Mouse (Mus musculus) limb, embryonic 15.5 days (tissue): ENCODE measurements around the gene Helt. TPM values are rescaled to one million over a fixed set of nuclear protein-coding genes. Genes with fewer than 3 reads are reported as not detected.

Experiments used
- ATAC-seq: fragments of 200-750 bp; cut with Nextera tagmentation; 2 replicates; pipeline ENCODE4 v1.8.0; 2017; ENCODE audit warnings: low read depth, moderate TSS enrichment; ENCODE audit not compliant: insufficient number of reproducible peaks, low FRiP score, low TSS enrichment
- H3K27ac ChIP-seq: fragments of 300-500 bp; sonication (generic); 2 replicates; pipeline ENCODE4 v1.5.1; 2015; ENCODE audit warnings: moderate library complexity, mild to moderate bottlenecking, inconsistent platforms
- H3K27me3 ChIP-seq: fragments of 300-500 bp; sonication (generic); 2 replicates; pipeline ENCODE4 v1.6.1; 2015; ENCODE audit warnings: inconsistent platforms
- H3K36me3 ChIP-seq: fragments of 300-500 bp; sonication (generic); 2 replicates; pipeline ENCODE4 v1.6.1; 2015; ENCODE audit warnings: inconsistent platforms
- H3K4me1 ChIP-seq: fragments of 300-500 bp; sonication (generic); 2 replicates; pipeline ENCODE4 v1.6.1; 2015; ENCODE audit warnings: inconsistent platforms
- H3K4me2 ChIP-seq: fragments of 300-500 bp; sonication (generic); 2 replicates; pipeline ENCODE4 v1.6.1; 2015; ENCODE audit warnings: mild to moderate bottlenecking, inconsistent platforms
- H3K4me3 ChIP-seq: fragments of 300-500 bp; sonication (generic); 2 replicates; pipeline ENCODE4 v1.5.1; 2015; ENCODE audit warnings: mild to moderate bottlenecking, inconsistent platforms
- H3K9ac ChIP-seq: fragments of 300-500 bp; sonication (generic); 2 replicates; pipeline ENCODE4 v1.6.1; 2015; ENCODE audit warnings: inconsistent platforms
- H3K9me3 ChIP-seq: fragments of 300-500 bp; sonication (generic); 2 replicates; pipeline ENCODE4 v1.6.1; 2016; ENCODE audit warnings: inconsistent platforms
- WGBS: fragments of 180-500 bp; shearing (Covaris S2); methylation state at CpG from one replicate; pipeline ENCODE4 v1.1.7; 2015; 5-methylcytosine and 5-hydroxymethylcytosine counted together
- polyA plus RNA-seq: library from polyadenylated mRNA; unstranded; fragments of >200 nt; fragmentation: Nextera tagmentation; extraction: Ambion mirVana; gene quantifications from 2 replicates; pipeline ENCODE4 v1.2.1, GENCODE M21; 2015

The Helt gene
- not detected in 2 replicates for polyA plus RNA-seq

GRCm38 (mm10) chr8:46294181-46294892 is at the start of gene Helt:
Gene Helt (minus strand): TSS chr8:46294671.
- Histone ChIP-seq H3K27ac (no peak within 1 kb of the TSS), H3K4me2 (peak within 1 kb of the TSS; percentile 2; the same call in 1 of the 2 replicates), H3K4me1 (peaks cover 34% of the 10 kb centered on the region), H3K4me3 (no peak within 1 kb of the TSS), H3K27me3 (peaks cover 85% of the 10 kb centered on the region), H3K36me3 (no peaks in the 10 kb centered on the region), H3K9ac (no peak within 1 kb of the TSS), H3K9me3 (no peaks in the 10 kb centered on the region)
- WGBS = under 1% methylated on average over 48 of the region's 50 CpGs
- ATAC-seq = no peak

DNA sequence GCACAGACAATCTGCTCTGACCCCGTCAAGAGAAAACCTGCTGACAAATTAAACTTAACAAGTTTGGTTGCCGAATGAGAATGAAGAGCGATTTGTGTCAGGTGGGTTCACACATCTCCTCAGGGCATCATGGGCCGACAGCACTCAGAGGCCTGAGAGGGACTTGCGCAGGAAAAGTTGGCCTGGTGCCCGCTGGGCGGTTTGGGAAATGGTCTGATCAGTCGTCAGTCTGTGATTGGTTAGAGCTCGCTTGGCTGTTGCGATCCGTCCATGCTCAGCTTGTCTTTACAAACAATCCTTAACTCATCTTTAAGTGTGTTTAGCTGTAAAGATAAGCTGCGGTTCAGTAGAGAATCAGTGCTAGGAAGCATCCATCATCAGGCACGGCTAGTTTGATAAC is 47.8 kb upstream of the Helt start:
- Histone ChIP-seq H3K9me3 (no peaks in the 10 kb centered on the region), H3K27me3 (no peaks in the 10 kb centered on the region), H3K27ac (0 out of 2 replicates have a peak overlapping the region, but pooled peaks have one; percentile 6), H3K4me2 (no peak overlapping the region), H3K36me3 (no peaks in the 10 kb centered on the region), H3K4me3 (no peak overlapping the region), H3K4me1 (no peaks in the 10 kb centered on the region), H3K9ac (no peak overlapping the region)
- ATAC-seq = 0 out of 2 replicates have a peak, but pooled peaks have one; percentile 40
- WGBS = 66% methylated on average over 13 of the region's 13 CpGs

- Histone ChIP-seq H3K4me2 (no peak overlapping the region), H3K4me3 (no peak overlapping the region), H3K9me3 (no peaks in the 10 kb centered on the region), H3K36me3 (no peaks in the 10 kb centered on the region), H3K9ac (no peak overlapping the region), H3K27me3 (no peaks in the 10 kb centered on the region), H3K27ac (no peak overlapping the region), H3K4me1 (no peaks in the 10 kb centered on the region)
- 76% methylated on average over 14 of the region's 14 CpGs for WGBS
- ATAC-seq = no peak
Observed at GRCm38 (mm10) chr8:46340381-46341273, 46.2 kb upstream of the Helt start.

- Histone ChIP-seq H3K4me1 (no peaks in the 10 kb centered on the region), H3K27me3 (no peaks in the 10 kb centered on the region), H3K9ac (no peak overlapping the region), H3K4me2 (no peak overlapping the region), H3K36me3 (no peaks in the 10 kb centered on the region), H3K4me3 (no peak overlapping the region), H3K27ac (no peak overlapping the region), H3K9me3 (no peaks in the 10 kb centered on the region)
- no peak for ATAC-seq
- WGBS = 73% methylated on average over 5 of the region's 5 CpGs
Observed at GRCm38 (mm10) chr8:46339317-46339716, 44.8 kb upstream of the Helt start.

DNA sequence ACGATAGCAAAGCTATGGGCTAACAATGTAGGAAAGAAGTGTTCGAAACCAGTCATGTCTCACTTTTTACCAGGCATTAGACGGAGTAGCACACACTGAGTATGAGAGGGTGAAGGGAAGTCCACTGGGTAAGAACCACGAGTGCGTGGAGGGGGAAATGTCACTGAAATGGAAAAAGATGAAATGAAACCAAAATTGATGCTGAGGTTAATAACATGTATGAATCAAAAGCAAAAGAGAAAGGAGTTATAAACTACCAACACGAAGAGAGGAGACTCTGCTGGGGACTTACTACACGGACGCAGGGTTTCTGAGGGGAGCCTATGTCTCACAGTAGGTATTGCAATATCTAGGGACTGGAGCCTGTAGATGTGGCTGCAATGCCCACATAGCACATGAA is 41.9 kb upstream of the Helt start:
- Histone ChIP-seq H3K9ac (no peak overlapping the region), H3K4me1 (peaks cover 2% of the 10 kb centered on the region; the same call in 1 of the 2 replicates), H3K9me3 (no peaks in the 10 kb centered on the region), H3K36me3 (no peaks in the 10 kb centered on the region), H3K4me2 (no peak overlapping the region), H3K27me3 (no peaks in the 10 kb centered on the region), H3K27ac (no peak overlapping the region), H3K4me3 (no peak overlapping the region)
- no peak for ATAC-seq
- 89% methylated on average over 8 of the region's 8 CpGs for WGBS

DNA sequence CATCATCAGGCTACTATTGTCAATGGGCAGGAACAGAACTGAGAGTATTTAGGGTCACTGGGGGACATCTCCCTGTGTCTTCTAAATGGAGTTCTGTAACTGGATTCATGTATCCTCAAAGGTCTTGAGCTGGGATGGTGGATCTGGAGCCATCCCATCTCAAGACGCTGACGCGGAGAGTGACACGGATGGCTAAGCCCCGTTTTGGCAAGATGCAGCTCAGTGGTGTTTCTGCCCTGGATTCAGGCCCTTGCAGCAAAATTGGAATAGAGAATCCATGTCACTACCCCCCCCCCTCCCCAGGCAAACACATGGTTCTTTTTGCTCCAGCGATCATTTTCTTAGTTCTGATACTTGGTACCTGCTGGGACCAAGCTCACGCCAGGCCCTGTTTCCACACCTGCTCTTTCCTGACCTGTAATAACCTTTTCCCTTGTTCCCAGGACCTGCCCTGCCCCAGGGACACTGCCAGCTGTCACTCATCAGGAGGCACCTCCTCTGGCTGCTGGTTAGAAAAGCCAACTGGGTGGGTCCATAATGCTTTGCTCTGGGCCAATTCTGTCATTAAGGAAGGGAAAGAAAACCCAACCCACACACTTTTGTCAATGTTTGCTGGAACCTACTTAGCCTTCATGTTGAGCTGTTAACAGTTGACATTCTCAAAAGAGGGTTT is 38.1 kb upstream of the Helt start:
- Histone ChIP-seq H3K27me3 (no peaks in the 10 kb centered on the region), H3K4me3 (no peak overlapping the region), H3K27ac (no peak overlapping the region), H3K4me2 (no peak overlapping the region), H3K36me3 (no peaks in the 10 kb centered on the region), H3K4me1 (peaks cover 2% of the 10 kb centered on the region; the same call in 1 of the 2 replicates), H3K9me3 (no peaks in the 10 kb centered on the region), H3K9ac (no peak overlapping the region)
- ATAC-seq = no peak
- 80% methylated on average over 7 of the region's 7 CpGs for WGBS

DNA sequence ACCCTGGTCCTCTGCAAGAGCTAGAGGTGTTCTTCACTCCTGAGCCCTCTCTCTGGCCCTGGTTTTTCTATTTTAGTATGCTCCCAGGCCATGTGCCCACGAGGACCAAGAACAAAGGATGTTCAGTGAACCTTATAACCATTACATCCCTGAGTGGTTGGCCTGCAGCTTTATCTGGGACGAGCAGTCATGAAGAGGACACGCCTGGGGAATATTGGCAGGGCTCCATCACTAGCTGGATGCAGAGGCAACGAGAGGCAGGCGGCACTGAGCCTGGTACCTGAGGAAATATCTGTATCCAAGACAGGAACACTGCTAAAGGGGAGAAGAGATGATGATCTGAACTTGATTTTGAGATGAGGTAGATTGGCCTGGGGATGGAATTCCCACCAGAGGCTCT is 37.3 kb upstream of the Helt start:
- WGBS = 75% methylated on average over 5 of the region's 5 CpGs
- peaks cover 2% of the 10 kb centered on the region; the same call in 1 of the 2 replicates for H3K4me1 ChIP-seq
- no peaks in the 10 kb centered on the region for H3K9me3 ChIP-seq
- H3K36me3 ChIP-seq = no peaks in the 10 kb centered on the region
- no peak for ATAC-seq
- H3K27me3 ChIP-seq = no peaks in the 10 kb centered on the region
- no peak overlapping the region for H3K4me3 ChIP-seq
- H3K27ac ChIP-seq = no peak overlapping the region
- H3K4me2 ChIP-seq = no peak overlapping the region
- no peak overlapping the region for H3K9ac ChIP-seq

GRCm38 (mm10) chr8:46329396-46329795 is 34.9 kb upstream of the Helt start:
- no peaks in the 10 kb centered on the region for H3K36me3 ChIP-seq
- H3K4me3 ChIP-seq = no peak overlapping the region
- no peak overlapping the region for H3K27ac ChIP-seq
- ATAC-seq = no peak
- H3K4me2 ChIP-seq = no peak overlapping the region
- no peaks in the 10 kb centered on the region for H3K27me3 ChIP-seq
- peaks cover 2% of the 10 kb centered on the region for H3K4me1 ChIP-seq
- no peak overlapping the region for H3K9ac ChIP-seq
- 69% methylated on average over 4 of the region's 4 CpGs for WGBS
- H3K9me3 ChIP-seq = no peaks in the 10 kb centered on the region

DNA sequence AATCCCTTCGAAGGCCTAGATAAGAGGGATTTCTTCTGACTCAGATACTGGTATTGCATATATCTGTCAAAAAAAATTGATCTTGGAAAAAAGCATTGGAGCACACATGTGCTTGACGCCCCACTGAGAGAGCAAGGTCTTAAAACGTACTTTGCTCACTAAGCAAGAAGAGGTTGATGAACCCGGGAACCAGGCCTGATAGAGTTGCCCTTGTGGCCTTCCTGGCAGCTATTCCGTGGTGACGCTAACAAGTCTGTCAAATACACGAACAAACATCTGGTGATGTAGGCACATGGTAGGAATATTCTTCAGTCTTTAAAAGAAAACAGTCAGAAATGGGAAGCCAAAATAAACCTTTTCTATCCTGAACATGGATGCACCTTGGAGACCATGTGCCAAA is 32.8 kb upstream of the Helt start:
- 81% methylated on average over 7 of the region's 7 CpGs for WGBS
- Histone ChIP-seq H3K4me2 (no peak overlapping the region), H3K4me1 (peaks cover 8% of the 10 kb centered on the region; the same call in 1 of the 2 replicates), H3K9ac (no peak overlapping the region), H3K27me3 (no peaks in the 10 kb centered on the region), H3K36me3 (no peaks in the 10 kb centered on the region), H3K4me3 (no peak overlapping the region), H3K27ac (no peak overlapping the region), H3K9me3 (no peaks in the 10 kb centered on the region)
- no peak for ATAC-seq

DNA sequence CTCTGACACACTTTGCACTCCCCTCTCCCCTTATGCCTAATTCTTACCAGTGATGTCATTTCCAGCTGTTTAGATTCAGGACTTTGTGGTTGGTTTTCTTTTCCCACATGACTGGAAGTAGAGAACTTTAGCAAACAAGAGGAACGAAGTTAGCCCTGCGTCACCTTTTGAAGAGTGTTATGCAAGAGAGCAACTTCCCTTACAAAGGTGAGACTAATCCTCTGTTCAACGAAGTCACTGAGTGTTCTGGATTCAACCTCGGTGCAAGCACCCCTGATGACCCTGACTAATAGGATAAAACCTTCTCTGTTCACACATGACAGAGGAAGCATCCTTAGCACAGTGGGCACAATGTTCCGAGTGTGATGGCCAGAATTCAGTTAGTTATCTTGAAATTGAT is 32.2 kb upstream of the Helt start:
- no peaks in the 10 kb centered on the region for H3K9me3 ChIP-seq
- H3K36me3 ChIP-seq = no peaks in the 10 kb centered on the region
- no peak overlapping the region for H3K9ac ChIP-seq
- H3K4me3 ChIP-seq = no peak overlapping the region
- H3K4me1 ChIP-seq = peaks cover 8% of the 10 kb centered on the region; the same call in 1 of the 2 replicates
- H3K4me2 ChIP-seq = no peak overlapping the region
- no peak for ATAC-seq
- 91% methylated on average over 5 of the region's 5 CpGs for WGBS
- no peaks in the 10 kb centered on the region for H3K27me3 ChIP-seq
- H3K27ac ChIP-seq = no peak overlapping the region

- no peaks in the 10 kb centered on the region for H3K36me3 ChIP-seq
- no peaks in the 10 kb centered on the region for H3K27me3 ChIP-seq
- H3K4me3 ChIP-seq = no peak overlapping the region
- no peak overlapping the region for H3K4me2 ChIP-seq
- no peak for ATAC-seq
- H3K9ac ChIP-seq = no peak overlapping the region
- no peaks in the 10 kb centered on the region for H3K9me3 ChIP-seq
- WGBS = 67% methylated on average over 5 of the region's 5 CpGs
- no peak overlapping the region for H3K27ac ChIP-seq
- peaks cover 8% of the 10 kb centered on the region; the same call in 1 of the 2 replicates for H3K4me1 ChIP-seq
Observed at GRCm38 (mm10) chr8:46324676-46325075, 30.2 kb upstream of the Helt start.
